Mouse (Mus musculus) thymus, adult 2 months (tissue): ENCODE measurements around the gene Isg20l2.

Source experiments
- CTCF ChIP-seq: fragments of 200-500 bp; IDR thresholded peaks from 2 replicates; pipeline ENCODE4 v1.5.1; 2012; ENCODE audit warnings: mild to moderate bottlenecking, control low read depth, low read length, moderate library complexity, borderline replicate concordance; ENCODE audit not compliant: control insufficient read depth, poor library complexity, insufficient read depth; ENCODE audit errors: extremely low read depth
- POLR2A ChIP-seq: fragments of 200-500 bp; IDR thresholded peaks from 2 replicates; pipeline ENCODE4 v1.6.1; 2012; ENCODE audit warnings: mild to moderate bottlenecking, low read length, control low read depth, moderate library complexity; ENCODE audit not compliant: control insufficient read depth, poor library complexity, insufficient read depth; ENCODE audit errors: extremely low read depth

- TF ChIP-seq POLR2A, result no peak
- no peak for TF ChIP-seq CTCF
Observed at GRCm38 (mm10) chr3:87927452-87927851, 2.7 kb upstream of the Isg20l2 start.
